Mouse (Mus musculus) c-Kit-positive CD71-negative TER-119-negative erythroid progenitor cells, embryonic 14.5 days (primary cell): ENCODE data around the gene Olfr401.
"Not testable (repeated sequence)": the region's sequence is repeated elsewhere in the genome, so short reads cannot be mapped to it uniquely, and the experiment has no call there.

ENCODE experiments used
- DNase-seq: peaks from one replicate; pipeline ENCODE4 v3.0.0-alpha.2; 2013; ENCODE audit warnings: low read depth

Gene Olfr401

DNA sequence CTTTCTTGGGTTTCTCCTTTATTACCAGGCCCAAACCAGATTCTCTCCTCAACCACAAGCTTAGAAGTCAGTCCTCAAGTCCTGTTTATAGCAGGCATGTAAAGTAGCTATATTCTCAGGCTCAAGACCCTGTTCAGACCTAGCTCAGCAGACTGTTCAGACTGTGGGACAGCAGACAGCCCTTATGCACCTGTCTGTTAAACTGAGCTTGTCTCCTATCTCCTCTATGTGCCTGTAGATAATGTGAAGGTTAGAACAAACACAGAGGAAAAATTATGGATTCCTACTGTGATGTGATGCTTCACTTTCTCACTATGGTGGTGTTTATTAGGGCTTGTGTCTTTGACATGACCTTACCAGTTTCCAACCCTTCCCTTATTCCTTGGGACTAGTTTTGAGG is at the start of gene Olfr401:
Gene Olfr401 (plus strand): TSS at position 301 of the 400 bp plus-strand sequence.
- DNase-seq = no peak

DNA sequence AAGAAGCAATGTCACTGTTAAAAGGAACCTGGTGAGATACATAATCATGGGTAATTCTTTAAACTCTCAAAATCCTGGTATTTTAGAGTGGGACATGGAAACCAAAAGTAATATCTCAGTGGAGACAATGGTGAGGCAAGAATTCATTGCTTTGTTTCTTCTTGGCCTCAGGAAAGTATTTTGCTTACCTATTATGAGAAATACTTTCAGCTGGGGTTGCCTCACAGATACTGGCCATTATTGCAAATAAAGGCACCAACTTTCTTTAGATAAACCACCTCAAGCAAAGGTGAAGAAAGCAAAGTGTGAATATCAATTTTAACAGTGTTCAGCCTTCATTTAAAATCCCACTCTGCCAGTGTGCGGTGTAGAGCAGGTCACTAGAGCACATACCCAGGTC is 43.9 kb upstream of the Olfr401 start, which contains the start of gene Zfp616:
Gene Zfp616 (plus strand): TSS at position 301 of the 400 bp plus-strand sequence.
- no peak for DNase-seq

DNA sequence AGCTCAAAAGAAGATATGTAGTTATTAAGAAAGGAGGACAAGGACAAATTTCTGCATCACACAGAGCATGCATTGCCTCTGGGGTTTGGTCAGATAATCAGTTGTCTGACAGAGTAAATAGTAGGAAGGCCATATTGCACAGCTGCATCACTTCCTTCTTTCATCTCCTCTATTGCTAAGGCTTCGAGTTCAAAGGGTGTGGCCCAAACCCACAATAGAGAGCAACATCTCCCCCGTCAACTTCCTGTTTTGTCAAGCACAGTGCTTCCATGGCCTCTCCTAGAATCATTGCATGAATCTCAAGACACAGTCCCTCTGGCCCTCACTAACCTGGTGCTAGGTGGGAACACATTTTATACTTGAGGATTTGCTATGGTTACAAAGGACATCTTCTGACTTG is 12.8 kb upstream of the Olfr401 start:
- no peak for DNase-seq

DNA sequence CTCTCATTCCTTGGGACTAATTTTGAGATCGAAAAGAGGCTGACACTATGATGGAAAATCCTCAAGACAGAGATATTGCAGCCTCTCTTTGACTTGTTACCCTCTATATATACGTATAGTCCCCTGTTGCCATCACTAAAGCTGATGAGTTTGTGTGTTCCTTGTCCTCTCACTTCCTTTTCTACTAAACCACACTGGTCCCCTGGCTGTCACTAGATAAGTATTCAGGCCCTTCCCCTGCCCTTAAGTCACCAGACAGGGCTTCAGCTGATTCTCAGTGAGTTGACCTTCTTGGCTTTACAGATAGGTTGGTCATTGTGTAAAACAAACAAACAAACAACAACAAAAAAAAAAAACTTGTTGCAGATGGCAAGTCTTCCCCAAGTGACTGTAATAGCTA is 12.0 kb upstream of the Olfr401 start:
- DNase-seq = no peak

DNA sequence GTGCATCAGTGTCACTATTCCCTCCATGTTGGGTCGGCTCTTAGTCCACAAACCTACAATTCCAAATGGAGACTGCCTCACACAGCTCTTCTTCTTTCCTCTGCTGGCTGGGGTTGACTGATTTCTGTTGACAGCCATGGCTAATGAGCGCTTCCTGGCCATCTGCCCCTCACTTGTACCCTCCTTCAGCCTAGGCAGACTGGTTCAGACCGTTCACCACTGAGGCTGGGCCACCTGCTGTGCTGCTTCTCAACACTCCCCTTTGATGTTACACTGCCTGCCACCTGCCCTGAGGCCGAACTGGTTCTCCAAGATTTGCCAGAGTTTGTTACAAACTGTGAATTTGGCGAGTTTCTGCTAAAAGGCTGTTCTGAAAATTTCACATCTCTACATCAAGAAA is 8.4 kb upstream of the Olfr401 start:
- no peak for DNase-seq

DNA sequence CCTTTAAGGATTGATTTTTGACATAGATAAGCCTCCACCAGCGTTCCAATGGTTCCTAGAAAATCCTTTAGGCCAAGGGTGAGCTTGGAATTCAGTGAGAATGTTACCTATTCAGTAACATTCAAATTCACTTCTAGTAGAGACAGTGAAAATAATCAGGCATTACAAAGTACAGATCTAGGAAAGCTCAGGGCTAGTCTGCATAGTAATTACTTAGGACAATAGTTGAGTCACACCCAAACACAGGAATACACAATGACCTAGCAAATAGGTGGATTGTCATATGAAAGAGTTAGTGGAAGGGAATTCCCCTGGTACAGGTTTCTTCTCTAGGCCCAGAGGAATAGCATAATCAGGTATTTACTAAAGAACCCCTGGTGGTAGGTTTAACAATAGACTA is 26.5 kb downstream of the Olfr401 start:
- DNase-seq = not testable (repeated sequence)

DNA sequence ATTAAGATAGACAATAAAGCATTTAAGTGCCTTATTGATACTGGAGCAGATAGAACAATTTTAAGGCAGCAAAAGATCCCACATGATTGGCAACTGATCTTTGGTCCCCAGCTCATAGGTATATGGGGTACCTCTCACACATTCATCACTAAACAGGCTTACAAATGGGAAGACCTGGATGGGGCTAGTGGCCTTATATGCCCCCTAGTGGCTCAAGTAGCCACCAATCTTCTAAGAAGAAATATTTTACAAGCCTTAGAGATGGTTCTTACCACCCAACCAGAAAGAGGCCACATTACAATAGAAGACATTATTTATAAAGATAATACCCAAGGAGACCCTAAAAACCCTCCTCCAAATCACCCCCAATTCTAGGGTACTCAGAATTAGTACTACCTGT is 32.4 kb downstream of the Olfr401 start:
- no peak for DNase-seq

DNA sequence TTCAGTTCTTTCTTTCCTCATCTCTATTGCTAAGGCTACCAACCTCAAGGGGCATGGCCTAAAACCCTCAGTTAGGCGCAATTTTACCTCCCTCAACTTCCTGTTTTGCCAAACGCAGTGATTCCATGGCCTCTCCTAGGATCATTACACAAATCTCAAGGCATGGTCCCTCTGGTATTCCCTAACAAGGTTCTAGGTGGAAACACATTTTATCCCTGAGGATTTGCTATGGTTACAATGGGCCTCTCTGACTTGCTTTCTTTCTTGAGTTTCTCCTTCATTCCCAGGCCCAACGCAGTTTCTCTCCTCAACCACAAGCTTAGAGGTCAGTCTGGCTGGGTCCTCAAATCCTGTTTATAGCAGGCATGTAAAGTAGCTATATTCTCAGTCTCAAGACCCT is 39.7 kb downstream of the Olfr401 start, which contains the start of gene Olfr402:
Gene Olfr402 (plus strand): TSS at position 301 of the 400 bp plus-strand sequence.
- DNase-seq = no peak

DNA sequence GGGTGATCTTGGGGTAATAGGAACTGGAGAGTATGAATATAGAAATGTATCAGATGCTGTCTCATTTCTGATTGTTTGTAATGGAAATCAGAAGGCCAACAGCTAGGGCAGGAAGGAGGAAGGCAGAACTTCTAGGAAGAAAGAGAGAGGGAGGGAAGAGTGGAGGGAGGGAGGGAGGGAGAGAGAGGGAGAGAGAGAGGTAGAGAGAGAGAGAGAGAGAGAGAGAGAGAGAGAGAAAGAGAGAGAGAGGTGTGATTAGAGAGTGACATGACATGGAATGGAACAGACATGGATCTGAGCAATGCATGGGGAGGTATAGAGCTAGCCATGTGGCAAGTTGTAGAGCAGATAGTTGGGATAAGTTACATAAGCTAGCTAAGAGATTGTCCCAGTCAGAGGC is 55.3 kb downstream of the Olfr401 start:
- no peak for DNase-seq
